Mouse (Mus musculus) spleen, adult 2 months (tissue): ENCODE results near the gene Nuak1. TPM values are rescaled to one million over a fixed set of nuclear protein-coding genes. Genes with fewer than 3 reads are reported as not detected.

Experiments used
- DNase-seq, 2 experiments: peaks; one replicate each; pipeline versions ENCODE4 v3.0.0 to v3.0.0-alpha.2; 2012 to 2021; ENCODE audit warnings: low spot score in 2 of 2, low read depth in 1 of 2
- H3K27ac ChIP-seq: fragments of 200-500 bp; 2 replicates; pipeline ENCODE4 v1.5.1; 2012; ENCODE audit warnings: low read length, inconsistent platforms; ENCODE audit not compliant: insufficient read depth
- H3K27me3 ChIP-seq: fragments of 200-500 bp; 2 replicates; pipeline ENCODE4 v1.6.1; 2012; ENCODE audit warnings: mild to moderate bottlenecking, moderate library complexity, low read length, inconsistent platforms; ENCODE audit not compliant: control insufficient read depth, insufficient read depth
- H3K36me3 ChIP-seq: fragments of 200-500 bp; 2 replicates; pipeline ENCODE4 v1.6.1; 2012; ENCODE audit warnings: mild to moderate bottlenecking, low read length, inconsistent platforms; ENCODE audit not compliant: control insufficient read depth, insufficient read depth
- H3K4me1 ChIP-seq: fragments of 200-500 bp; 2 replicates; pipeline ENCODE4 v1.6.1; 2011; ENCODE audit warnings: inconsistent platforms; ENCODE audit not compliant: control insufficient read depth, insufficient read depth, insufficient read length
- H3K4me3 ChIP-seq: fragments of 200-500 bp; 2 replicates; pipeline ENCODE4 v1.5.1; 2011; ENCODE audit warnings: mild to moderate bottlenecking, inconsistent platforms; ENCODE audit not compliant: insufficient read depth, insufficient read length; ENCODE audit errors: extremely low read depth
- CTCF ChIP-seq: fragments of 200-500 bp; IDR thresholded peaks from 2 replicates; pipeline ENCODE4 v1.5.1; 2011; ENCODE audit warnings: mild to moderate bottlenecking, inconsistent platforms; ENCODE audit not compliant: insufficient read depth, insufficient read length, insufficient replicate concordance; ENCODE audit errors: extremely low read depth
- POLR2A ChIP-seq: fragments of 200-500 bp; IDR thresholded peaks from 2 replicates; pipeline ENCODE4 v1.6.1; 2011; ENCODE audit warnings: low read depth, low read length, inconsistent platforms
- WGBS: fragments of 180-500 bp; shearing (Covaris S2); methylation state at CpG from one replicate; pipeline ENCODE4 v1.1.7; 2018; 5-methylcytosine and 5-hydroxymethylcytosine counted together
- polyA plus RNA-seq: library from polyadenylated mRNA; depleted of rRNA; stranded (reverse); fragments of >200 nt; gene quantifications from 2 replicates; pipeline ENCODE4 v1.2.3, GENCODE M21; 2012; rRNA removed

The Nuak1 gene
- polyA plus RNA-seq, 1 experiment, result 7.0 TPM

DNA sequence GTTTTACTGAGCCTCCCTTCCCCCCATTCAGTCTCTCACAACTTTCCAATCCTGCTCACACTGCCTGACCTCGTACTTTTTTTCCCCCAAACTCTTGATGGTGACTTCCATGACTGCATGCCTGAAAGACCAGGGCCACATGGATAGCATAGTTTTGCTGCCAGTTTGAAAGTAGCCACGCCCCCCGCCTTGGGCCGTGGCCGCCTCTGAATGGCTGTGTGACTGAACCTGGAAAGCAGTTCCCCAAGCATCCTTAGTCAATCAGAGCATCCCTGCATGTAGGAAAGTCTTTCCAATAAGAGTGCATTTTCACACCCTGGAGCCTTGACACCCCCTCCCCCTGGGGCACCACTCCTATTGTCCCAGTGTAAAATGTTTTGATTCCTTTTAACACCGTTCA lies 116.4 kb downstream of the Nuak1 start:
- no peaks in the 10 kb centered on the region for H3K27me3 ChIP-seq
- H3K36me3 ChIP-seq, result no peaks in the 10 kb centered on the region
- WGBS, result 79% methylated on average over 6 of the region's 6 CpGs
- no peak overlapping the region for H3K4me3 ChIP-seq
- TF ChIP-seq POLR2A (no peak), CTCF (no peak)
- no peak overlapping the region for H3K27ac ChIP-seq
- DNase-seq, result no peak
- no peaks in the 10 kb centered on the region for H3K4me1 ChIP-seq

Other genes starting within 250 kb of the Nuak1 start
- 10.5 and 14.4 TPM in 2 replicates for gene Ckap4, start 93.5 kb upstream of the Nuak1 start, polyA plus RNA-seq
- gene Tcp11l2, start 136.0 kb upstream of the Nuak1 start, polyA plus RNA-seq, result 81.2 and 103 TPM in 2 replicates
- gene Polr3b, start 181.7 kb upstream of the Nuak1 start, polyA plus RNA-seq, result 4.5 and 4.8 TPM in 2 replicates